Comparison of ENCODE assay signal across 8 mouse cellular contexts in the genomic region with DNA sequence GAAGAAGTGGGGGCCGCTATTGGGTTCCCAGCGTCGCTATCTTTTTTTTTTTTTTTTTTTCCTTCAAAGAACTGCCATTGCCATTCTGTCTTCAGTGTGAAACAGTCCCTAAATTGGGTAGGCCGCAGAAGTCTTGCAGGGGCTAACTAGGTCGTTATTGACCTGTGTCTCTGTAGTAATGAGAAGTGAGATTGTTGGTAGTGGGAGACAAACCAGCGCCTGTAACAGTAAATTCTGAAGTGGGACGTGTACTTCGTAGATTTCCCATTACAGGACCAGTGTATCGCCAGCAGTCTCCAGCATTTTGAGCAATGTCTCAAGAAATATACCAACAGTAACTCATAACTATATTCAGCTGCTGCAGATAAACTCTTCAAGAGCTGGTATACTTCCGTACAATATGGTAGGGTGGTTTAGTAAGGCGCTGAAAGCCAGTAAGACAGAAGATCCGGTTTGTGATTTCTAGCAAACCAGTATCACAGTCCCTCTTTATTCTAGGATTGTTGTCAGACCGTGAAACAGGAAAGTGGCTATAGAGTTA. TPM values are rescaled to one million over a fixed set of nuclear protein-coding genes. Genes with fewer than 3 reads are reported as not detected.
DNase-seq lines count a peak whose midpoint lies in the region; ATAC-seq and TF ChIP-seq lines count a peak whose summit lies in the region.

No protein-coding gene starts in this region.

- peak overlapping the region; percentile 92 for H3K27ac ChIP-seq in heart, embryonic 16.5 days (ENCODE audit: low read length)
- peak overlapping the region; percentile 87 for H3K27ac ChIP-seq in liver, embryonic 11.5 days (ENCODE audit: low read depth, low read length)

- peak overlapping the region; percentile 76 for H3K4me2 ChIP-seq in heart, embryonic 16.5 days (ENCODE audit: low read depth, low read length)
- peak overlapping the region; percentile 78 for H3K4me2 ChIP-seq in liver, embryonic 11.5 days

- no peak for DNase-seq in heart, postnatal 10 days
- no peak for DNase-seq in liver, embryonic 11.5 days (ENCODE audit: low spot score)
- DNase-seq in gastrocnemius, postnatal 36 days: no peak
- no peak for DNase-seq in frontal cortex, adult 2 months (ENCODE audit: extremely low spot score in 1 of 2, low spot score in 1 of 2)

- intact Hi-C loops in heart, postnatal 10 days (cut with DNase I): loop anchor here (2.0 to 10.0 kb wide), 2 partner anchors 23 to 227 kb away; partner anchors contain the start of gene Mettl5
- intact Hi-C loops in gastrocnemius, postnatal 36 days (cut with DNase I): loop anchor here (5.0 kb wide), 1 partner anchor 35 kb away; the partner anchor contains the start of gene Ubr3

- H3K4me1 ChIP-seq in heart, embryonic 16.5 days (ENCODE audit: control insufficient read depth, insufficient read depth, low read length): peaks cover 7% of the 10 kb centered on the region
- peaks cover 38% of the 10 kb centered on the region for H3K4me1 ChIP-seq in E14TG2a.4 (replicated peaks; ENCODE audit: low read depth, low read length)
- peaks cover 29% of the 10 kb centered on the region for H3K4me1 ChIP-seq in erythroblast, embryonic 14.5 days (ENCODE audit: control insufficient read depth)
- peaks cover 6% of the 10 kb centered on the region for H3K4me1 ChIP-seq in liver, embryonic 11.5 days (replicated peaks; ENCODE audit: control insufficient read depth, insufficient read depth, low read length)

- peak overlapping the region; percentile 88 for H3K9ac ChIP-seq in heart, embryonic 16.5 days (ENCODE audit: low read length)
- H3K9ac ChIP-seq in liver, embryonic 11.5 days (ENCODE audit: low read depth, low read length): peak overlapping the region; percentile 99

- peak overlapping the region; percentile 73 for H3K4me3 ChIP-seq in heart, embryonic 16.5 days (ENCODE audit: low read length)
- H3K4me3 ChIP-seq in E14TG2a.4 (replicated peaks; ENCODE audit: low read length): peak overlapping the region; percentile 93
- peak overlapping the region; percentile 97 for H3K4me3 ChIP-seq in erythroblast, embryonic 14.5 days (replicated peaks)
- peak overlapping the region; percentile 100 for H3K4me3 ChIP-seq in liver, embryonic 11.5 days (ENCODE audit: low read depth, low read length)

- H3K36me3 ChIP-seq in heart, embryonic 16.5 days (ENCODE audit: control insufficient read depth, insufficient read depth): peaks cover 6% of the 10 kb centered on the region; the same call in 1 of the 2 replicates
- H3K36me3 ChIP-seq in E14TG2a.4 (ENCODE audit: insufficient read depth, low read length): peaks cover 38% of the 10 kb centered on the region
- H3K36me3 ChIP-seq in erythroblast, embryonic 14.5 days (ENCODE audit: control insufficient read depth): peaks cover 36% of the 10 kb centered on the region
- H3K36me3 ChIP-seq in liver, embryonic 11.5 days (ENCODE audit: control insufficient read depth, insufficient read depth, low read length): peaks cover 4% of the 10 kb centered on the region; the same call in 1 of the 2 replicates

- H3K9me3 ChIP-seq in heart, embryonic 16.5 days (replicated peaks; ENCODE audit: control insufficient read depth, low read length): no peaks in the 10 kb centered on the region
- no peaks in the 10 kb centered on the region for H3K9me3 ChIP-seq in E14TG2a.4 (ENCODE audit: low read length)
- H3K9me3 ChIP-seq in erythroblast, embryonic 14.5 days (ENCODE audit: control insufficient read depth, low read length): no peaks in the 10 kb centered on the region
- H3K9me3 ChIP-seq in liver, embryonic 11.5 days (ENCODE audit: control insufficient read depth, low read length): no peaks in the 10 kb centered on the region

- TF ChIP-seq CTCF in E14TG2a.4 (conservative IDR thresholded peaks at IDR 0.05; ENCODE audit: low read length): no peak

- WGBS in heart, embryonic 16.5 days: under 1% methylated on average over 13 of the region's 13 CpGs
- 2% methylated on average over 13 of the region's 13 CpGs for WGBS in liver, embryonic 11.5 days

- H3K27me3 ChIP-seq in heart, embryonic 16.5 days (ENCODE audit: control insufficient read depth, insufficient read depth, low read length): no peaks in the 10 kb centered on the region
- H3K27me3 ChIP-seq in E14TG2a.4 (ENCODE audit: insufficient read depth, low read length): no peaks in the 10 kb centered on the region
- H3K27me3 ChIP-seq in erythroblast, embryonic 14.5 days (ENCODE audit: control insufficient read depth): no peaks in the 10 kb centered on the region
- no peaks in the 10 kb centered on the region for H3K27me3 ChIP-seq in liver, embryonic 11.5 days (replicated peaks; ENCODE audit: control insufficient read depth, insufficient read depth, low read length)

- no peak for ATAC-seq in heart, embryonic 16.5 days (replicated peaks; ENCODE audit: extremely low read depth, insufficient read depth, low FRiP score)
- no peak for ATAC-seq in liver, embryonic 11.5 days (replicated peaks; ENCODE audit: low FRiP score)
- no peak for ATAC-seq in monocyte, adult 5-6 weeks (replicated peaks; ENCODE audit: insufficient number of reproducible peaks, low FRiP score, low TSS enrichment, poor library complexity, severe bottlenecking)

RNA-seq across cellular contexts. Expression of gene Ssb, which starts 0.8 kb away (rescaled TPM):
- polyA plus RNA-seq in heart, embryonic 16.5 days (2015; fragmentation: Nextera tagmentation; extraction: Ambion mirVana): 177 and 193 TPM in 2 replicates
- total RNA-seq in heart, postnatal 10 days (2021): 100 to 1,000 TPM in 1 of 2 experiments, 10 to 100 TPM in 1; 84.7 to 102 TPM
- polyA plus RNA-seq in erythroblast, embryonic 14.5 days (2012): 1.2 and 1.5 TPM in 2 replicates
- polyA plus RNA-seq in liver, embryonic 11.5 days (2014; fragmentation: Nextera tagmentation; extraction: Ambion mirVana): 317 and 327 TPM in 2 replicates
- total RNA-seq in monocyte, adult 5-6 weeks (2017): 366 to 443 TPM (median 393 TPM) in 3 replicates
- total RNA-seq in gastrocnemius, postnatal 36 days (2021): 10 to 100 TPM; 44.2 to 61.3 TPM
- polyA plus RNA-seq in frontal cortex, adult 2 months (2012; rRNA removed): 113 and 130 TPM in 2 replicates

RNA-seq across cellular contexts. Expression of gene Mettl5, which starts 23.2 kb away (rescaled TPM):
- polyA plus RNA-seq in heart, embryonic 16.5 days (2015; fragmentation: Nextera tagmentation; extraction: Ambion mirVana): 34.0 and 40.7 TPM in 2 replicates
- total RNA-seq in heart, postnatal 10 days (2021): 10 to 100 TPM; 19.0 to 20.6 TPM
- polyA plus RNA-seq in erythroblast, embryonic 14.5 days (2012): 11.6 and 13.1 TPM in 2 replicates
- 67.9 and 68.1 TPM in 2 replicates for polyA plus RNA-seq in liver, embryonic 11.5 days (2014; fragmentation: Nextera tagmentation; extraction: Ambion mirVana)
- total RNA-seq in monocyte, adult 5-6 weeks (2017): 11.0 to 31.6 TPM (median 23.8 TPM) in 3 replicates
- 10 to 100 TPM; 15.7 to 17.2 TPM for total RNA-seq in gastrocnemius, postnatal 36 days (2021)
- 14.1 and 17.3 TPM in 2 replicates for polyA plus RNA-seq in frontal cortex, adult 2 months (2012; rRNA removed)

RNA-seq across cellular contexts. Expression of gene Ubr3, which starts 34.9 kb away (rescaled TPM):
- 10.5 and 11.1 TPM in 2 replicates for polyA plus RNA-seq in heart, embryonic 16.5 days (2015; fragmentation: Nextera tagmentation; extraction: Ambion mirVana)
- total RNA-seq in heart, postnatal 10 days (2021): 100 to 1,000 TPM; 105 to 111 TPM
- polyA plus RNA-seq in erythroblast, embryonic 14.5 days (2012): 0.38 and 0.43 TPM in 2 replicates
- polyA plus RNA-seq in liver, embryonic 11.5 days (2014; fragmentation: Nextera tagmentation; extraction: Ambion mirVana): 11.3 and 11.5 TPM in 2 replicates
- 45.1 to 118 TPM (median 111 TPM) in 3 replicates for total RNA-seq in monocyte, adult 5-6 weeks (2017)
- 100 to 1,000 TPM; 162 to 170 TPM for total RNA-seq in gastrocnemius, postnatal 36 days (2021)
- 82.7 and 105 TPM in 2 replicates for polyA plus RNA-seq in frontal cortex, adult 2 months (2012; rRNA removed)

RNA-seq across cellular contexts. Expression of gene Klhl23, which starts 40.4 kb away (rescaled TPM):
- polyA plus RNA-seq in heart, embryonic 16.5 days (2015; fragmentation: Nextera tagmentation; extraction: Ambion mirVana): 57.5 and 57.6 TPM in 2 replicates
- total RNA-seq in heart, postnatal 10 days (2021): 10 to 100 TPM; 44.2 to 46.9 TPM
- 0.05 and 0.09 TPM in 2 replicates for polyA plus RNA-seq in erythroblast, embryonic 14.5 days (2012)
- 44.9 and 47.7 TPM in 2 replicates for polyA plus RNA-seq in liver, embryonic 11.5 days (2014; fragmentation: Nextera tagmentation; extraction: Ambion mirVana)
- 0.58 to 0.75 TPM in 2 of 3 replicates, not detected in the other for total RNA-seq in monocyte, adult 5-6 weeks (2017)
- 10 to 100 TPM; 15.0 to 18.2 TPM for total RNA-seq in gastrocnemius, postnatal 36 days (2021)
- 36.7 and 39.9 TPM in 2 replicates for polyA plus RNA-seq in frontal cortex, adult 2 months (2012; rRNA removed)

Comparison
In these comparisons a context has a peak if more than half of its experiments do, and no peak if none do; other contexts are left out.
1. RNA of gene Ssb, which starts 0.8 kb away (polyA plus RNA-seq): 317 to 327 TPM in liver, embryonic 11.5 days, 177 to 193 TPM in heart, embryonic 16.5 days and 113 to 130 TPM in frontal cortex, adult 2 months; 1.2 to 1.5 TPM in erythroblast, embryonic 14.5 days; every median in the first group is over 10 times any median in the second.
2. Peak in every context shown above with its lines, with median percentiles within 50 percentile points of each other: H3K4me3 ChIP-seq.